Mouse (Mus musculus) c-Kit-positive CD71-positive TER-119-negative erythroid progenitor cells, embryonic 14.5 days (primary cell): ENCODE results near the gene Car11.

Experiments
- DNase-seq: peaks from one replicate; pipeline ENCODE4 v3.0.0-alpha.2; 2013; ENCODE audit warnings: low read depth

Car11 gene

GRCm38 (mm10) chr7:45725151-45725550 lies 25.5 kb downstream of the Car11 start:
- no peak for DNase-seq

GRCm38 (mm10) chr7:45725713-45726112 lies 26.1 kb downstream of the Car11 start, which contains the start of gene Spaca4:
Spaca4 (minus strand) TSS chr7:45725813.
- no peak for DNase-seq

- no peak for DNase-seq
Measured at GRCm38 (mm10) chr7:45726419-45726818, 26.8 kb downstream of the Car11 start.

- no peak for DNase-seq
Measured at GRCm38 (mm10) chr7:45727625-45728024, 28.0 kb downstream of the Car11 start.

GRCm38 (mm10) chr7:45730727-45731431 lies 31.2 kb downstream of the Car11 start:
- no peak for DNase-seq

GRCm38 (mm10) chr7:45733477-45733876 lies 33.8 kb downstream of the Car11 start:
- no peak for DNase-seq

- peak; percentile 87 for DNase-seq
Measured at GRCm38 (mm10) chr7:45739162-45739763, 39.6 kb downstream of the Car11 start.

- no peak for DNase-seq
Measured at GRCm38 (mm10) chr7:45739820-45740219, 40.2 kb downstream of the Car11 start.

- DNase-seq = no peak
Measured at GRCm38 (mm10) chr7:45741308-45741707, 41.7 kb downstream of the Car11 start.

GRCm38 (mm10) chr7:45741777-45742176 lies 42.1 kb downstream of the Car11 start:
- no peak for DNase-seq

- no peak for DNase-seq
Measured at GRCm38 (mm10) chr7:45742338-45742737, 42.7 kb downstream of the Car11 start.

- DNase-seq = peak; percentile 34
Measured at GRCm38 (mm10) chr7:45744387-45744786, 44.7 kb downstream of the Car11 start.

GRCm38 (mm10) chr7:45746518-45746917 lies 46.9 kb downstream of the Car11 start:
- no peak for DNase-seq

GRCm38 (mm10) chr7:45747450-45747849 lies 47.8 kb downstream of the Car11 start:
- no peak for DNase-seq

- no peak for DNase-seq
Measured at GRCm38 (mm10) chr7:45748110-45748509, 48.5 kb downstream of the Car11 start.

GRCm38 (mm10) chr7:45749401-45749800 lies 49.8 kb downstream of the Car11 start:
- no peak for DNase-seq

- no peak for DNase-seq
Measured at GRCm38 (mm10) chr7:45750162-45750561, 50.5 kb downstream of the Car11 start.
